Mouse (Mus musculus): Measurements from ENCODE around the gene Tet3.

GRCm38 (mm10) chr6:83441259-83442061 is 17.4 kb downstream of the Tet3 start:
- no peak for TF ChIP-seq CTCF (IDR thresholded peaks at IDR 0.05; ENCODE audit: extremely low read depth, insufficient read depth, low read length)
- peak; percentile 60 for TF ChIP-seq POLR2A (IDR thresholded peaks at IDR 0.05; ENCODE audit: extremely low read depth, insufficient read depth, low read length)

All from cortical plate, adult 2 months (tissue).